Mouse (Mus musculus): ENCODE measurements around the gene Gm3115. TPM values are rescaled to one million over a fixed set of nuclear protein-coding genes. Genes with fewer than 3 reads are reported as not detected.
"Not testable (repeated sequence)": the region's sequence is repeated elsewhere in the genome, so short reads cannot be mapped to it uniquely, and the experiment has no call there.

Gene Gm3115
- total RNA-seq (2021): under 1 TPM in 1 of 2 experiments, not detected in 1; 0.46 TPM

DNA sequence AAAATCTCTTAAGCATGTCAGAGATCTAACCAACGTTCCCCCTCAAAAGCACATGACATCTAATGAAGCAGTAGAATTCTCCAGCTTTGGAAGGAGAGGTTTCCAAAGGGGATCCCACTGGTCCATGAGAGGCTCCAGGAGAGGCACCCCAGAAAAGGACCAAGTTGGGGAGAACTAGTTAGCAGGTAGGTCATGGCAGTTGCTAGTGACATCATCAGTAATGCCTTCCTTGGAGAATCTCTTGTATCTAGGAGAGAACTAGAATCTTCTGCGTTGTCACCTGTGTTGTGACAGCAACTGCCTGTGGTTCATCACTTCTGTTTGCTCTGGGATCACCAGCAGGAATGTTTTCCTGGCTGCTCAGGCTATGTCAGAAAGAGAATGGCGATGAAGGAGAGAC lies at the start of gene Gm3115:
TSS of gene Gm3115 (plus strand) at position 301 of the 400 bp plus-strand sequence.
- intact Hi-C loops (cut with DNase I); DNase-seq (ENCODE audit: low spot score in 2 of 2): not testable (repeated sequence)

GRCm38 (mm10) chr14:4110426-4110825 lies 26.5 kb downstream of the Gm3115 start, which contains the start of gene Gm8108:
Gene Gm8108, plus strand, starts transcription at chr14:4110526.
- DNase-seq (ENCODE audit: low spot score in 2 of 2); intact Hi-C loops (cut with DNase I): not testable (repeated sequence)

GRCm38 (mm10) chr14:4141646-4142045 lies 57.7 kb downstream of the Gm3115 start:
- intact Hi-C loops (cut with DNase I); DNase-seq (ENCODE audit: low spot score in 2 of 2): not testable (repeated sequence)

Other genes starting within 250 kb of the Gm3115 start
- gene Gm3033, start 237.9 kb upstream of the Gm3115 start, total RNA-seq (2021): under 1 TPM in 1 of 2 experiments, not detected in 1; 0.73 TPM
- gene Gm2916, start 199.9 kb upstream of the Gm3115 start, total RNA-seq (2021): not detected
- not detected for gene Gm3029, start 152.4 kb upstream of the Gm3115 start, total RNA-seq (2021)
- under 1 TPM in 1 of 2 experiments, not detected in 1; 0.25 TPM for gene Gm3095, start 120.6 kb upstream of the Gm3115 start, total RNA-seq (2021)
- not detected for gene Gm3099, start 85.7 kb upstream of the Gm3115 start, total RNA-seq (2021)
- gene Gm5796, start 60.2 kb upstream of the Gm3115 start, total RNA-seq (2021): 1 to 10 TPM; 1.4 to 1.5 TPM
- 1 to 10 TPM; 2.1 to 3.3 TPM for gene Gm8108, start 26.4 kb downstream of the Gm3115 start, total RNA-seq (2021)
- gene Gm3127, start 80.9 kb downstream of the Gm3115 start, total RNA-seq (2021): not detected
- under 1 TPM; 0.34 to 0.46 TPM for gene Gm2974, start 98.5 kb downstream of the Gm3115 start, total RNA-seq (2021)
- gene Gm3138, start 165.5 kb downstream of the Gm3115 start, total RNA-seq (2021): not detected
- gene Gm3149, start 233.2 kb downstream of the Gm3115 start, total RNA-seq (2021): not detected

Measured in left cerebral cortex, postnatal 25 days (tissue).